Mouse (Mus musculus): ENCODE measurements around the gene Entpd3. TPM values are rescaled to one million over a fixed set of nuclear protein-coding genes. Genes with fewer than 3 reads are reported as not detected.

The Entpd3 gene
- 4.4 and 5.5 TPM in 2 replicates for polyA plus RNA-seq (2015; fragmentation: Nextera tagmentation; extraction: Ambion mirVana)

GRCm38 (mm10) chr9:120539662-120540251, at the start of gene Entpd3:
TSS of gene Entpd3 (plus strand) at chr9:120539818.
- H3K27ac ChIP-seq (ENCODE audit: low read length) = no peak within 1 kb of the TSS
- peak within 1 kb of the TSS; percentile 59 for H3K4me3 ChIP-seq (ENCODE audit: low read depth, low read length)
- WGBS = 1% methylated on average over 31 of the region's 31 CpGs
- peak within 1 kb of the TSS; percentile 76 for H3K9ac ChIP-seq (ENCODE audit: low read depth, low read length)
- H3K4me1 ChIP-seq (ENCODE audit: control insufficient read depth, insufficient read depth, low read length) = no peaks in the 10 kb centered on the region; the same call in 1 of the 2 replicates
- ATAC-seq = peak; percentile 66
- H3K36me3 ChIP-seq (ENCODE audit: control insufficient read depth, insufficient read depth, low read length) = no peaks in the 10 kb centered on the region
- peaks cover 3% of the 10 kb centered on the region for H3K27me3 ChIP-seq (ENCODE audit: control insufficient read depth, insufficient read depth, low read depth, low read length)
- no peaks in the 10 kb centered on the region for H3K9me3 ChIP-seq (replicated peaks; ENCODE audit: control insufficient read depth, low read length, poor library complexity, severe bottlenecking)
- peak within 1 kb of the TSS; percentile 92 for H3K4me2 ChIP-seq (ENCODE audit: low read length)

- Histone ChIP-seq H3K27ac (ENCODE audit: low read length) (no peak overlapping the region; the same call in 1 of the 2 replicates), H3K36me3 (ENCODE audit: control insufficient read depth, insufficient read depth, low read length) (peaks cover 8% of the 10 kb centered on the region; the same call in 1 of the 2 replicates), H3K4me1 (ENCODE audit: control insufficient read depth, insufficient read depth, low read length) (peaks cover 12% of the 10 kb centered on the region), H3K4me2 (ENCODE audit: low read length) (peak overlapping the region; percentile 81), H3K9ac (ENCODE audit: low read depth, low read length) (no peak overlapping the region), H3K4me3 (ENCODE audit: low read depth, low read length) (peak overlapping the region; percentile 89), H3K27me3 (ENCODE audit: control insufficient read depth, insufficient read depth, low read depth, low read length) (no peaks in the 10 kb centered on the region), H3K9me3 (replicated peaks; ENCODE audit: control insufficient read depth, low read length, poor library complexity, severe bottlenecking) (no peaks in the 10 kb centered on the region)
- no peak for ATAC-seq
- WGBS = 87% methylated on average over 3 of the region's 3 CpGs
Measured at GRCm38 (mm10) chr9:120491509-120491908, 48.1 kb upstream of the Entpd3 start.

GRCm38 (mm10) chr9:120492010-120492399, 47.6 kb upstream of the Entpd3 start, which contains the start of gene Eif1b:
TSS of gene Eif1b (plus strand) at chr9:120492232.
- 3% methylated on average over 19 of the region's 19 CpGs for WGBS
- peak within 1 kb of the TSS; percentile 89 for H3K4me3 ChIP-seq (ENCODE audit: low read depth, low read length)

GRCm38 (mm10) chr9:120492400-120493351, 46.9 kb upstream of the Entpd3 start:
- ATAC-seq = peak; percentile 81
- Histone ChIP-seq H3K27me3 (ENCODE audit: control insufficient read depth, insufficient read depth, low read depth, low read length) (no peaks in the 10 kb centered on the region), H3K4me1 (ENCODE audit: control insufficient read depth, insufficient read depth, low read length) (peaks cover 12% of the 10 kb centered on the region), H3K36me3 (ENCODE audit: control insufficient read depth, insufficient read depth, low read length) (peaks cover 10% of the 10 kb centered on the region; the same call in 1 of the 2 replicates), H3K27ac (ENCODE audit: low read length) (peak overlapping the region; percentile 86), H3K4me3 (ENCODE audit: low read depth, low read length) (peak overlapping the region; percentile 89), H3K9ac (ENCODE audit: low read depth, low read length) (peak overlapping the region; percentile 95), H3K9me3 (replicated peaks; ENCODE audit: control insufficient read depth, low read length, poor library complexity, severe bottlenecking) (no peaks in the 10 kb centered on the region), H3K4me2 (ENCODE audit: low read length) (peak overlapping the region; percentile 81)
- under 1% methylated on average over 75 of the region's 97 CpGs for WGBS

More at GRCm38 (mm10) chr9:120492010-120492399, 47.6 kb upstream of the Entpd3 start, which contains the start of gene Eif1b:
- ATAC-seq = peak; percentile 49
- Histone ChIP-seq H3K4me1 (ENCODE audit: control insufficient read depth, insufficient read depth, low read length) (peaks cover 12% of the 10 kb centered on the region), H3K9me3 (replicated peaks; ENCODE audit: control insufficient read depth, low read length, poor library complexity, severe bottlenecking) (no peaks in the 10 kb centered on the region), H3K27ac (ENCODE audit: low read length) (peak within 1 kb of the TSS; percentile 86), H3K36me3 (ENCODE audit: control insufficient read depth, insufficient read depth, low read length) (peaks cover 8% of the 10 kb centered on the region; the same call in 1 of the 2 replicates), H3K27me3 (ENCODE audit: control insufficient read depth, insufficient read depth, low read depth, low read length) (no peaks in the 10 kb centered on the region), H3K4me2 (ENCODE audit: low read length) (peak within 1 kb of the TSS; percentile 81), H3K9ac (ENCODE audit: low read depth, low read length) (peak within 1 kb of the TSS; percentile 95)

- peak overlapping the region; percentile 95 for H3K9ac ChIP-seq (ENCODE audit: low read depth, low read length)
- peak overlapping the region; percentile 81 for H3K4me2 ChIP-seq (ENCODE audit: low read length)
- no peaks in the 10 kb centered on the region for H3K27me3 ChIP-seq (ENCODE audit: control insufficient read depth, insufficient read depth, low read depth, low read length)
- H3K4me1 ChIP-seq (ENCODE audit: control insufficient read depth, insufficient read depth, low read length) = peaks cover 12% of the 10 kb centered on the region
- 75% methylated on average over 12 of the region's 12 CpGs for WGBS
- H3K4me3 ChIP-seq (ENCODE audit: low read depth, low read length) = peak overlapping the region; percentile 89
- H3K9me3 ChIP-seq (replicated peaks; ENCODE audit: control insufficient read depth, low read length, poor library complexity, severe bottlenecking) = no peaks in the 10 kb centered on the region
- no peak overlapping the region for H3K27ac ChIP-seq (ENCODE audit: low read length)
- H3K36me3 ChIP-seq (ENCODE audit: control insufficient read depth, insufficient read depth, low read length) = peaks cover 10% of the 10 kb centered on the region; the same call in 1 of the 2 replicates
- ATAC-seq = no peak
Measured at GRCm38 (mm10) chr9:120493781-120494180, 45.8 kb upstream of the Entpd3 start.

GRCm38 (mm10) chr9:120496691-120497090, 42.9 kb upstream of the Entpd3 start:
- Histone ChIP-seq H3K4me2 (ENCODE audit: low read length) (no peak overlapping the region), H3K27ac (ENCODE audit: low read length) (no peak overlapping the region), H3K4me3 (ENCODE audit: low read depth, low read length) (no peak overlapping the region), H3K36me3 (ENCODE audit: control insufficient read depth, insufficient read depth, low read length) (peaks cover 10% of the 10 kb centered on the region; the same call in 1 of the 2 replicates), H3K27me3 (ENCODE audit: control insufficient read depth, insufficient read depth, low read depth, low read length) (no peaks in the 10 kb centered on the region), H3K4me1 (ENCODE audit: control insufficient read depth, insufficient read depth, low read length) (peaks cover 12% of the 10 kb centered on the region), H3K9me3 (replicated peaks; ENCODE audit: control insufficient read depth, low read length, poor library complexity, severe bottlenecking) (no peaks in the 10 kb centered on the region), H3K9ac (ENCODE audit: low read depth, low read length) (no peak overlapping the region)
- no peak for ATAC-seq
- WGBS = 7% methylated on average over 3 of the region's 3 CpGs

GRCm38 (mm10) chr9:120497983-120498382, 41.6 kb upstream of the Entpd3 start:
- no peak for ATAC-seq
- WGBS = 86% methylated on average over 5 of the region's 5 CpGs
- H3K4me2 ChIP-seq (ENCODE audit: low read length) = no peak overlapping the region
- H3K9me3 ChIP-seq (replicated peaks; ENCODE audit: control insufficient read depth, low read length, poor library complexity, severe bottlenecking) = no peaks in the 10 kb centered on the region
- no peak overlapping the region for H3K4me3 ChIP-seq (ENCODE audit: low read depth, low read length)
- H3K4me1 ChIP-seq (ENCODE audit: control insufficient read depth, insufficient read depth, low read length) = peaks cover 12% of the 10 kb centered on the region
- no peaks in the 10 kb centered on the region for H3K27me3 ChIP-seq (ENCODE audit: control insufficient read depth, insufficient read depth, low read depth, low read length)
- no peak overlapping the region for H3K27ac ChIP-seq (ENCODE audit: low read length)
- H3K36me3 ChIP-seq (ENCODE audit: control insufficient read depth, insufficient read depth, low read length) = peaks cover 10% of the 10 kb centered on the region; the same call in 1 of the 2 replicates
- no peak overlapping the region for H3K9ac ChIP-seq (ENCODE audit: low read depth, low read length)

- Histone ChIP-seq H3K36me3 (ENCODE audit: control insufficient read depth, insufficient read depth, low read length) (peaks cover 2% of the 10 kb centered on the region; the same call in 1 of the 2 replicates), H3K4me2 (ENCODE audit: low read length) (no peak overlapping the region), H3K27ac (ENCODE audit: low read length) (no peak overlapping the region), H3K4me1 (ENCODE audit: control insufficient read depth, insufficient read depth, low read length) (no peaks in the 10 kb centered on the region), H3K9me3 (replicated peaks; ENCODE audit: control insufficient read depth, low read length, poor library complexity, severe bottlenecking) (no peaks in the 10 kb centered on the region), H3K27me3 (ENCODE audit: control insufficient read depth, insufficient read depth, low read depth, low read length) (no peaks in the 10 kb centered on the region), H3K4me3 (ENCODE audit: low read depth, low read length) (no peak overlapping the region), H3K9ac (ENCODE audit: low read depth, low read length) (no peak overlapping the region)
- WGBS = 39% methylated on average over 10 of the region's 10 CpGs
- ATAC-seq = 0 out of 2 replicates have a peak, but pooled peaks have one; percentile 30
Measured at GRCm38 (mm10) chr9:120501191-120501902, 38.3 kb upstream of the Entpd3 start.

All from midbrain, embryonic 16.5 days (tissue).